Mouse (Mus musculus): ENCODE measurements at regions not wholly inside any gene's neighbourhood (a gene's known extent, or its start where the extent isn't known, plus 50 kb on each side); places are given as distances from the start of the nearest gene placed in this dataset.

DNA sequence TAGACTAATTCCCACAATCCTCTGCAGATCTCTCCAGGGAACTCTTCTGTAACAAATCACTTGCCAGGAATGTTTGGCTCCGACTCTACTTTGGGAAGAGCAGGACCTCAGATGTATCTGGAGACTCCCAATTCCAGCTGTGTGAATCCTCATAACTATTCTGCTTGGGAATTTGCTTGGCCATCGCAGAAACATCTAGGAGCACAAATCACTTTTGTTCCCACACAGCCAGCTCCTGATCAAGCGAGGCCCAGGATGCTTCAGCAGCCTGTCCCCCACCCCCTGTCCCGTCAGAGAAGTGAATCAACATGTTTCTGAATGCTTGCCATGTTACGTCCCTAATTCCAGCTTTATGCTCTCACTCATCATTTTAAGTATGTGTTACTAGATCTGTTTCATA lies 216.1 kb upstream of the Btbd3 start:
- TF ChIP-seq CTCF (IDR thresholded peaks at IDR 0.05; ENCODE audit: low read depth, low read length) = no peak
- TF ChIP-seq POLR2A (IDR thresholded peaks at IDR 0.05; ENCODE audit: borderline replicate concordance, low read depth, low read length) = no peak
